Mouse (Mus musculus) embryonic fibroblast, embryonic 13.5 days (primary cell): ENCODE data around the gene Mcf2l.

ENCODE experiments used
- CTCF ChIP-seq: IDR thresholded peaks from 2 replicates; pipeline ENCODE4 v1.5.1; 2011; ENCODE audit warnings: mild to moderate bottlenecking, control low read depth, low read length, moderate library complexity, borderline replicate concordance; ENCODE audit not compliant: insufficient read depth
- POLR2A ChIP-seq: IDR thresholded peaks from 2 replicates; pipeline ENCODE4 v1.6.1; 2011; ENCODE audit warnings: low read depth, mild to moderate bottlenecking, control low read depth, low read length, moderate library complexity

GRCm38 (mm10) chr8:12844347-12844950 is 29.2 kb upstream of the Mcf2l start:
- no peak for TF ChIP-seq POLR2A
- no peak for TF ChIP-seq CTCF
